Mouse (Mus musculus) kidney, embryonic 14.5 days (tissue): ENCODE measurements around the gene Prn. TPM values are rescaled to one million over a fixed set of nuclear protein-coding genes. Genes with fewer than 3 reads are reported as not detected.

Source experiments
- ATAC-seq: fragments of 200-750 bp; cut with Nextera tagmentation; 2 replicates; pipeline ENCODE4 v1.8.0; 2017; ENCODE audit warnings: moderate number of reproducible peaks, mild to moderate bottlenecking, moderate TSS enrichment, moderate library complexity; ENCODE audit not compliant: low FRiP score, low TSS enrichment
- H3K27ac ChIP-seq: fragments of 300-500 bp; sonication (generic); 2 replicates; pipeline ENCODE4 v1.5.1; 2014; ENCODE audit warnings: low read depth, mild to moderate bottlenecking, low read length, moderate library complexity, mixed read lengths
- H3K27me3 ChIP-seq: fragments of 300-500 bp; sonication (generic); 2 replicates; pipeline ENCODE4 v1.6.1; 2014; ENCODE audit warnings: mild to moderate bottlenecking, low read length; ENCODE audit not compliant: control insufficient read depth, insufficient read depth
- H3K36me3 ChIP-seq: fragments of 300-500 bp; sonication (generic); 2 replicates; pipeline ENCODE4 v1.6.1; 2014; ENCODE audit warnings: low read length, mixed read lengths; ENCODE audit not compliant: control insufficient read depth, insufficient read depth
- H3K4me1 ChIP-seq: fragments of 300-500 bp; sonication (generic); 2 replicates; pipeline ENCODE4 v1.6.1; 2014; ENCODE audit warnings: low read length, mixed read lengths; ENCODE audit not compliant: control insufficient read depth, insufficient read depth
- H3K4me2 ChIP-seq: fragments of 300-500 bp; sonication (generic); replicated peaks from 2 replicates; pipeline ENCODE4 v1.6.1; 2014; ENCODE audit warnings: low read depth, mild to moderate bottlenecking, low read length
- H3K4me3 ChIP-seq: fragments of 300-500 bp; sonication (generic); 2 replicates; pipeline ENCODE4 v1.5.1; 2014; ENCODE audit warnings: mild to moderate bottlenecking, low read length
- H3K9ac ChIP-seq: fragments of 300-500 bp; sonication (generic); 2 replicates; pipeline ENCODE4 v1.6.1; 2014; ENCODE audit warnings: low read depth, mild to moderate bottlenecking, low read length, moderate library complexity
- H3K9me3 ChIP-seq: fragments of 300-500 bp; sonication (generic); 2 replicates; pipeline ENCODE4 v1.6.1; 2016; ENCODE audit warnings: low read length; ENCODE audit not compliant: control insufficient read depth
- WGBS: fragments of 180-500 bp; shearing (Covaris S2); extraction: QIAGEN DNeasy Blood & Tissue Kit; methylation state at CpG from one replicate; pipeline ENCODE4 v1.1.7; 2014; 5-methylcytosine and 5-hydroxymethylcytosine counted together
- polyA plus RNA-seq: library from polyadenylated mRNA; unstranded; fragments of >200 nt; fragmentation: Nextera tagmentation; extraction: Ambion mirVana; gene quantifications from 2 replicates; pipeline ENCODE4 v1.2.1, GENCODE M21; 2014

Gene Prn
- polyA plus RNA-seq, 1 experiment from 2014 or later: not detected

- no peak overlapping the region for H3K9ac ChIP-seq
- 35% methylated on average over 8 of the region's 8 CpGs for WGBS
- no peaks in the 10 kb centered on the region for H3K4me1 ChIP-seq
- no peaks in the 10 kb centered on the region for H3K36me3 ChIP-seq
- no peaks in the 10 kb centered on the region for H3K27me3 ChIP-seq
- no peak overlapping the region for H3K27ac ChIP-seq
- no peaks in the 10 kb centered on the region for H3K9me3 ChIP-seq
- no peak overlapping the region for H3K4me2 ChIP-seq
- ATAC-seq: no peak
- H3K4me3 ChIP-seq: no peak overlapping the region
Measured at GRCm38 (mm10) chr2:131912526-131913258, 2.9 kb downstream of the Prn start.

- H3K36me3 ChIP-seq: no peaks in the 10 kb centered on the region
- WGBS: 75% methylated on average over 7 of the region's 7 CpGs
- no peak for ATAC-seq
- H3K9me3 ChIP-seq: no peaks in the 10 kb centered on the region
- no peak overlapping the region for H3K27ac ChIP-seq
- H3K4me1 ChIP-seq: no peaks in the 10 kb centered on the region
- H3K4me2 ChIP-seq: no peak overlapping the region
- H3K27me3 ChIP-seq: no peaks in the 10 kb centered on the region
- H3K9ac ChIP-seq: no peak overlapping the region
- no peak overlapping the region for H3K4me3 ChIP-seq
Measured at GRCm38 (mm10) chr2:131932275-131932902, 22.6 kb downstream of the Prn start.

- Histone ChIP-seq H3K9ac (no peak overlapping the region), H3K9me3 (no peaks in the 10 kb centered on the region), H3K27me3 (no peaks in the 10 kb centered on the region), H3K4me2 (no peak overlapping the region), H3K4me3 (no peak overlapping the region), H3K27ac (no peak overlapping the region), H3K4me1 (no peaks in the 10 kb centered on the region), H3K36me3 (no peaks in the 10 kb centered on the region)
- no peak for ATAC-seq
- WGBS: 56% methylated on average over 6 of the region's 6 CpGs
Measured at GRCm38 (mm10) chr2:131933013-131933412, 23.3 kb downstream of the Prn start.

GRCm38 (mm10) chr2:131933598-131933997, 23.8 kb downstream of the Prn start:
- ATAC-seq: no peak
- H3K27ac ChIP-seq: no peak overlapping the region

GRCm38 (mm10) chr2:131934243-131934642, 24.5 kb downstream of the Prn start:
- H3K9ac ChIP-seq: no peak overlapping the region

More at GRCm38 (mm10) chr2:131933598-131933997, 23.8 kb downstream of the Prn start:
- no peak overlapping the region for H3K9ac ChIP-seq
- 71% methylated on average over 3 of the region's 3 CpGs for WGBS
- no peaks in the 10 kb centered on the region for H3K9me3 ChIP-seq
- no peaks in the 10 kb centered on the region for H3K4me1 ChIP-seq
- H3K4me2 ChIP-seq: no peak overlapping the region
- no peaks in the 10 kb centered on the region for H3K36me3 ChIP-seq
- H3K27me3 ChIP-seq: no peaks in the 10 kb centered on the region
- H3K4me3 ChIP-seq: no peak overlapping the region

GRCm38 (mm10) chr2:131935390-131936105, 25.8 kb downstream of the Prn start:
- Histone ChIP-seq H3K9me3 (no peaks in the 10 kb centered on the region), H3K27me3 (no peaks in the 10 kb centered on the region), H3K4me1 (no peaks in the 10 kb centered on the region), H3K27ac (no peak overlapping the region), H3K36me3 (no peaks in the 10 kb centered on the region), H3K4me2 (no peak overlapping the region), H3K9ac (no peak overlapping the region), H3K4me3 (no peak overlapping the region)
- ATAC-seq: no peak
- WGBS: 67% methylated on average over 10 of the region's 10 CpGs

More at GRCm38 (mm10) chr2:131934243-131934642, 24.5 kb downstream of the Prn start:
- H3K27me3 ChIP-seq: no peaks in the 10 kb centered on the region
- no peaks in the 10 kb centered on the region for H3K36me3 ChIP-seq
- H3K4me2 ChIP-seq: no peak overlapping the region
- no peaks in the 10 kb centered on the region for H3K9me3 ChIP-seq
- no peak overlapping the region for H3K4me3 ChIP-seq
- ATAC-seq: no peak
- no peak overlapping the region for H3K27ac ChIP-seq
- WGBS: 88% methylated on average over 2 of the region's 2 CpGs
- H3K4me1 ChIP-seq: no peaks in the 10 kb centered on the region

GRCm38 (mm10) chr2:131936410-131936809, 26.7 kb downstream of the Prn start:
- no peaks in the 10 kb centered on the region for H3K9me3 ChIP-seq
- no peak overlapping the region for H3K27ac ChIP-seq
- H3K4me2 ChIP-seq: no peak overlapping the region
- H3K27me3 ChIP-seq: no peaks in the 10 kb centered on the region
- H3K36me3 ChIP-seq: no peaks in the 10 kb centered on the region
- no peaks in the 10 kb centered on the region for H3K4me1 ChIP-seq
- H3K9ac ChIP-seq: no peak overlapping the region
- 96% methylated on average over 10 of the region's 10 CpGs for WGBS
- no peak for ATAC-seq
- H3K4me3 ChIP-seq: no peak overlapping the region

- no peak overlapping the region for H3K4me2 ChIP-seq
- no peaks in the 10 kb centered on the region for H3K4me1 ChIP-seq
- no peak overlapping the region for H3K27ac ChIP-seq
- H3K9me3 ChIP-seq: no peaks in the 10 kb centered on the region
- H3K4me3 ChIP-seq: no peak overlapping the region
- 42% methylated on average over 8 of the region's 8 CpGs for WGBS
- ATAC-seq: no peak
- no peaks in the 10 kb centered on the region for H3K27me3 ChIP-seq
- no peaks in the 10 kb centered on the region for H3K36me3 ChIP-seq
- no peak overlapping the region for H3K9ac ChIP-seq
Measured at GRCm38 (mm10) chr2:131939404-131940111, 29.8 kb downstream of the Prn start.
